Mouse (Mus musculus) embryonic fibroblast, embryonic 13.5 days (primary cell): ENCODE measurements around the gene Elovl5.

Experiments used
- CTCF ChIP-seq: IDR thresholded peaks from 2 replicates; pipeline ENCODE4 v1.5.1; 2011; ENCODE audit warnings: mild to moderate bottlenecking, control low read depth, low read length, moderate library complexity, borderline replicate concordance; ENCODE audit not compliant: insufficient read depth
- POLR2A ChIP-seq: IDR thresholded peaks from 2 replicates; pipeline ENCODE4 v1.6.1; 2011; ENCODE audit warnings: low read depth, mild to moderate bottlenecking, control low read depth, low read length, moderate library complexity

DNA sequence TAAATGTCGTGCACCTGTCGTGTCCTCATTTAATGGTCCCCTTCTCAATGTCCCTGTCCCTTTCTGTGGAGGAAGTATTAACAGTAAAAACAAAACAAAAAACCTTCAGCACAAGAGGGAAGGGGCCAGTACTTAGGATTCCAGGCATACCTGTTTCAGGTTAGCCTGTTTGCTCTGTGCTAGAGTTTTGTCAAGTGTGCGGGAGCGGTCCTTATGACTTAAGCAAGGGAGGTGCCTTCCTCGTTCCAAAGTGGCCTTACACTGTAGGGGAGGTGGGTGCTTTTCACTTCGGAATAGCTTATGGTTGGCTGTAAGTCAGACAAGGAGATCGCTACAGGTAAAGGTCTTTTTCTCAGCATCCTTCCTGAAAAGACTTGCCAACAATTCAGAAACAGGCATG lies 49.7 kb downstream of the Elovl5 start:
- TF ChIP-seq CTCF (no peak), POLR2A (no peak)
